Mouse (Mus musculus) layer of hippocampus, adult 9-11 months (tissue): ENCODE data around the gene Herc2.
"Not testable (repeated sequence)": the region's sequence is repeated elsewhere in the genome, so short reads cannot be mapped to it uniquely, and the experiment has no call there.

Experiments
- DNase-seq: peaks from one replicate; pipeline ENCODE4 v3.0.0; 2022

Gene Herc2

DNA sequence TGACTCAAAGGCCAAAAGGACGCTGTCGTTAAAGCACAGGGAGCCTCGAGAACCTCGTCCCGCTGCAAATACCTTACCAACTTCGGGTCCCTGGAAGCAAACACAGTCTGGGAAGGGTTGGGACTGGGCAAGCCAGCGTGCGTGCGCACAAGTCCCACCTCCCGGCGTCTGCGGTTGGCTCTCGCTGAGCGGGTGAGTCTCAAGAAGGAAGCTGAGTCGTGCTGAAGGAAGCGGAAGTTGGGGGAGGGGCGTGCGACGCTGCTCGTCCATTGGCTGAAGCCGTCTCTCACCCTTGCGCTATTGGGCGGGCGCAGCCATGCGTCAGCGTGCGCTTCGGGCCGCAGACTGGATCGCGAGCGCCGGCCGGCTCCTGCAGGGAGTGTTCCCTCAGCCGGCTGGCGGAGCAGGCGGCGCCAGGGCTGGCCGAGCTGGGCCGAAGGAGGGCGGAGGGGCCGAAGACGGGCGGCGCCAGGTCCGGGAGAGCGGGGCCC, at the start of gene Herc2:
TSS of gene Herc2 (plus strand) at position 366 of the 491 bp plus-strand sequence.
- DNase-seq = peak; percentile 99

DNA sequence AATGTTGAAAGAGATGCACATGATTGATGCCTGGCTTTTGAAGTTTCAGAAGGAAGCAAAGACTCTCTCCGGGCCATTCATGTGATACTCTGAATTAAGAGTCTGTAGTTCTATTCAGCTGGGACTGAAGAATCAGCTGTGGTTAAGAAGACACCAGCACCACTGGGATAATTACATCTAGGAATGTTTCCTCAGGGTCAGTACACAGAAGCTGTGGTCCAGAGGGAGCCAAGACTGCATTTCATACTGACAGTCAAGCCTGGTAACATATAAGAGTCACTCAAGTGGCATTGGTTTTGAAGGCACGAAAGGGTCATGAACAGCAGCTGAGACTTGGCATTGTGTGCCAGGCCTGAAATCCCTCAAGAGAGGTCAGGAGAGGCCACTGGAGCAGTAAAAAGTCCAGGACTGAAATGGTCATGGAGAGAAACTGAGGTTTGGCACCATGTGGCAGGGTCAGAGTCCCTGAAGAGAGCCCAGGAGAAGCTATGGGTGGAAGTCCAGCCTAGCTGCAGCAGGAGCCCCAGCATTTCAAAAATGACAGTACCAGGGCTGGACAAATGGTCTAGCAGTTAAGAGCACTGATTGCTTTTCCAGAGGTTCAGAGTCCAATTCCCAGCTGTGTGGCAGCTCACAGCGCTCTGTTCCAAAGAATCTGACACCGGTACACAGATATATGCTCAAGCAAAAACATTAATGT, 39.5 kb upstream of the Herc2 start:
- no peak for DNase-seq

DNA sequence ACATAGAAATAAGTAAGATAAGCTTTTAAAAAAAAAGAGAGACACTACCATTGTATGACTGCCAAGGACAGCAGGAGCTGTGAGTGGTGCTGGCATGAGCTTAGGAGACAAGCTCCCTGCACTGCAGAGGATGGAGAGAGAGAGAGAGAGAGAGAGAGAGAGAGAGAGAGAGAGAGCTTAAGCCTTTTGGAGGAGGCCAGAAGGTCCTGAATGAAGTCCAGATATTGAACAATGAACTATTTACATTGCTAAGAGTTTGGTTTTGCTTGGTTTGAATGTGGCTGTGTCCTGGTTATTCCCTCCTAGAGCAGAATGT, 39.0 kb upstream of the Herc2 start:
- no peak for DNase-seq

DNA sequence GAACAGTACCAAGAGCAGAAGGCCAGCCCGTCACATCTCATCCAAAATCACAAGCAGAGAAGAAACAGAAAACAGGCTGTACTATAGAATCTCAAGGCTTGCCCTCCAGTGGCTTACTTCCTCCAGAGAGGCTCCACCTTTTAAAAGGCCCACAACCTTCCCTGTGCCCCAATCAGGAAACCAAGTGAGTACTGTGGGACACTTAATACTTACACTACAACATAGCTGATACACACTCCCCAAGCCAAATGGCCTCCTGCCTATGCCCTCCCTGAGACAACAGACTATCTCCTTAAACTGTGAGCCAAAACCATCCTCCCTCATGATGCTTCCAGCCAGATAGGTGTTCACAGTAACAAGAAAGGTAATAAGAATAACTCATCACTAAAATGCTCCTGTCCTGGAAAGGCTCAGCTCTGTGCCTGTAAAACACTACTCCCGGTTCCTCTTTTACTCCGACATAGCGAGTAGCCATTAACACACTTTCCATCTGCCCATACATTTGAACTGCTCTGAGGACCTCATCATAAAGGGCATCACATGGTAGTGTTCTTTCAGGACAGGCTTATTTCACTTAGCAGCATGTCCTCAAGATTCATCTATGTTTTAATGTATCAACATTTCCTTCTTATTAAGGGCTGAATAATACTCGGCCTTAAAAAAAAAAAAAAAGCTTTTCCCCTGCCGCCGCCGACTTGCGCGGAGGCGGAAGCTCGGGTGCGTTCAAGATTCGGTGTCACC, 36.6 kb upstream of the Herc2 start:
- no peak for DNase-seq

DNA sequence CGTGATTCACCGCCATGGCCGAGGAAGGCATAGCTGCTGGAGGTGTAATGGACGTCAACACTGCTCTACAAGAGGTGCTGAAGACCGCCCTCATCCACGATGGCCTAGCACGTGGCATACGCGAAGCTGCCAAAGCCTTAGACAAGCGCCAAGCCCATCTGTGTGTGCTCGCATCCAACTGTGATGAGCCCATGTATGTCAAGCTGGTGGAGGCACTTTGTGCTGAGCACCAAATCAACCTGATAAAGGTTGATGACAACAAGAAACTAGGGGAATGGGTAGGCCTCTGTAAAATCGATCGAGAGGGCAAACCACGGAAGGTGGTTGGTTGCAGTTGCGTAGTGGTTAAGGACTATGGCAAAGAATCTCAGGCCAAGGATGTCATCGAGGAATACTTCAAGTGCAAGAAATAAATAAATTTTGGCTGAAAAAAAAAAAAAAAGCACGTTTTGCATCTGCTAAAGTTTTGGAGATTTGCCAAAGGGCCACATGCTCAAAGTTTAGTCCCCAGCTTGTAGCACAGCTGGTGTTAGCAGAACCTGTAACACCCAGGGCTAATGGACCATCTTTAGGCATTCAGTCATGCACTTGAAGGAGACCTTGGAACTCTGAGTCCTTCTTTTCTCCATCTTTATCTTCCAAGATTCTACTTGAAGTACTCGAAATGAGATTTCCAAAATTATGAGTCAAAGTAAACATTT, 35.8 kb upstream of the Herc2 start:
- DNase-seq = not testable (repeated sequence)

DNA sequence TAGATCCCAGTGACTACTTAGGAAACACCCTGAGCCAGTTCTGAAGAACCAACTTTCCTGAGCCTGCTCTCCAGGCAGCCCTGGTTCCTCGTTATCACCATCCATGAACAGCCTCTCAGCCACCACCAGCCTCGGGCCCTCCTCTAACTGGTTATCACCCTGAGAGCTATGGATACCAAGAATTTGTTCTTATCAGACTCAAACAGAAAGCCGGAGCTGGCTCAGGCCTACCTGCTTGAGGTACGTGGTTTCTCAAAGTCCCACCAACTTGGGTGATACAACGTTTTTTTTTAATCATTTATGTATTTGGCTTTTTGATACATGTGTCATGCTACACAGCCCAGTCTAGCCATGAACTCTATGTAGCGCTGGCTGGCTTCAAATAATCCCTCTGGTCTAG, 34.8 kb upstream of the Herc2 start:
- no peak for DNase-seq

DNA sequence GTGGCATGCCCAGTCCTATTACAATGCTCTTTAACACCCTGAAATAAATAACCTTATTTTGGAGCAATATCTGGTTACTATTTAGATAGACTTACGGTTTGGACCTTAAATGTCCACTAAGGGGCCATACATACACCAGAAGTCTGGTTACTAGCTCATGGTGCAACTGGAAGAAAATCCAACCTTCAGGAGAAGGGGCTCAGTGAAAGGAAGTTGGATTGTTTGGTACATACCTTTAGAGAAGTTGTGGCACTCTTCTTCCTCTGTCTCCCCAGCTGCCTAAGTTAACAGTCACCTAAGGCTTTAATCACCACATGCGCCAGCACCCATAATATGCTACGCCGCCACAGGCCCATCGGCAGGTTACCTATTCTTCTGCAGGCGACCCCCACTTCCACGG, 34.2 kb upstream of the Herc2 start:
- no peak for DNase-seq

DNA sequence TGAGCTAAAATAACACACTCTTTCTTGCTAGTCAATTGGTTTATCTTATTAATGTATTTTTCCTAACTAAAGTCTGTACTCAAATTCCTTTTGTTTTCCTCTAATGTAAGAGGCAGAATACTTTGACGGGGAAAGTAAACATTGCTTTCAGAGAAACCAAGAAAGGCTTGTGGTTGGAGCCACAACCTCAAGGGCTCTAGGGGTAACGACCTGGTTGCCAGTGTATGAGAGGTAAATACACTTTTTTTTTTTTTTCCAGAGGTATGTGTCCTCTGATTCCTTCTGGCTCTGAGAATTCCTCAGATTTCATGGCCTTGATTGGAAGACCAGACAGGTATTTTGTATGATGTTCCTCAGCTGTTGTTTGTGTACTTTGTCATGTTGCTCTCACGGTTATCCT, 32.2 kb upstream of the Herc2 start:
- DNase-seq = no peak

DNA sequence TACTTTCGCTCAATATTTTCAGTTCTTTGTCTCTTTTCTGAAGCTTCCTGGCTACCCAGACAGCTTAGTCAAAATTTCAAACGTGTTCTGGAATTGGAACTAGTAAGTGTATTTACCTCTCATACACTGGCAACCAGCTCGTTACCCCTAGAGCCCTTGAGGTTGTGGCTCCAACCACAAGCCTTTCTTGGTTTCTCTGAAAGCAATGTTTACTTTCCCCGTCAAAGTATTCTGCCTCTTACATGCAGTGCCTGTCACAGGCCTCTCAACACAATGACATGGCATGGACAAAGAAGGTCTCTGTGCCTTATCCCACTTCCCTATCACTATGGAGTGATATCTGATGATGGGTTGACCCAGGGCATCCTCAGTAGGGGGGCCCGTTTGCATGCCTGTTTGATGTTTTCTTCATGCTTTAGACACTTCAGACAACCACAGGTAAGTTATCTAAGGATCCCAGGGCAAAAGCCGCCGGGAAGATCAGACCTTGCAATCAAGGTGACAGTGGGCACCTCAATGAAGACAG, 31.5 kb upstream of the Herc2 start:
- no peak for DNase-seq

DNA sequence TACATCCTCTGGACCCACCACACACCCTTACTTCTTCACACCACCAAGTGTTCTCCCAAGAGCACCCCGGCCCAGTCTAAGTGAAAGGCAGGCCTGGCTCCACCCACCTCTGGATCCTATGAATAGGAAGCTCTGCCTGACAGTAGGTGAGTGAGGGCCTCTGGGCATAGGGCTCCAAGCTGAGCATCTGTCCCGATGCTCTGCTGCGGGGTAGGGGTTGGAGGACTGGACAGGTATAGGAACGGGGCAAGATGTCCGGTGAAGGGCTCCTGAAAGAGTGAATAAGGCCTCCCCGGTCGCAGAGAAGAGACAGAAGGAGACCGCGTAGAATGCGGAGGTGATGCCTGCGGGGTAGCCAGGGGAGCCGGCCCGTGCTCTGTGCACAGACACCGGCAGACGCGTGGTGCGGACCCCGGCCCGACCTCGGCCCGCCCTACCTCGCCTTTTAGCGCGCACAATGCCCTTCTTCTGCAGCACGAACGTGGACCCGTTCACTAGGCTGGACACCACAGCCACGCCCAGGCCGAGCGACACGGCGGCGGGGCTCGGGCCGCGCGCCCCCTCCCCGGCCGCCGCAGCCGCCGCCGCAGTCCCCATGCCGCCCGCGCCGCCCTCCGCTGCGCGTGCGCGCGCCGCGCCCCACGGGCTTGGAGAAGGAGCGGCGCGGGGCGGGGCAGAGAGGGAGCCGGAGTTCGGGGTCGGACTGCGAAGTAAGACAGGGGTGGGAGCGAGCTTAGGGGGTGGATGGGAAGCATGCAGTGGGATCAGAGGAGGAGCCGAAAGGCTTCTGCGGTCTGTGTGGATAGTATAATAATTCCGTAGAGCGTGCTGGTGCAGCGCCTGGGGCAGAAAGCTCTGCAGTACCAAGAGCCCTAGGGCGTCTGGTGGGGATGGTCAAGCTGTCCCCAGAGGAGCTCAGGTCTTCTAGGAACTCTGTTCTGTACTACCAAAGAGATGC, 30.7 kb upstream of the Herc2 start:
- DNase-seq = peak; percentile 54

DNA sequence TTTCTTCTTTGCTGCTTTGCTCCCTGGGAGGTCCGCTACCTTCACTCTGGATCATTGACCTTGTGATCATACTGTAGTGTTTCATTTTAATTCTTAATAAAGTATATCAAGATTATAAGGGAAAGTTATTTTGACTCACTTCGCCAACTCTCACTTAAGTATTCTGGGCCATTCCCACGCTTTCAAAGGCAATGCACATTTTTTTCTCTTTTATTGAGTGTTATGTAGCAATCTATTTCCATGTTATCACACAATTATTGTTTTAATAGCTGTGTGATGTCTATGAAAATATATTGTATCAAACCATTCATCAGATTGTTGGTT, 30.1 kb upstream of the Herc2 start, which contains the start of gene Nipa1:
TSS of gene Nipa1 (minus strand) at position 25 of the 324 bp plus-strand sequence.
- DNase-seq = no peak

DNA sequence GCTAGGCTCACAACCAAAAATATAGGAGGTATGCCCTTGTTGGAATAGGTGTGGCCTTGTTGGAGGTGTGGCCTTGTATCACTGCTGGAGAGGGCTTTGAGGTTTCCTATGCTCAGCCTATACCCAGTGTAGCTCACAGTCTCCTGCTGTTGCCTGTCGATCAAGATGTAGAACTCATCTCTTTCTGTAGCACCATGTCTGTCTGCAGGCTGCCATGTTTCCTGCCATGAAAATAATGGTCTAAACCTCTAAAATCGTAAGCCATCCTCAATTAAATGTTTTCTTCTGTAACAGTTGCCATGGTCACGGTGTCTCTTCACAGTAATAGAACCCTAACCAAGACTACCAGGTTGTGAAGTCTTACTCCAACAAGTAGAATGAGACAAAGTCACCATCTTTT, 26.4 kb upstream of the Herc2 start:
- DNase-seq = no peak

DNA sequence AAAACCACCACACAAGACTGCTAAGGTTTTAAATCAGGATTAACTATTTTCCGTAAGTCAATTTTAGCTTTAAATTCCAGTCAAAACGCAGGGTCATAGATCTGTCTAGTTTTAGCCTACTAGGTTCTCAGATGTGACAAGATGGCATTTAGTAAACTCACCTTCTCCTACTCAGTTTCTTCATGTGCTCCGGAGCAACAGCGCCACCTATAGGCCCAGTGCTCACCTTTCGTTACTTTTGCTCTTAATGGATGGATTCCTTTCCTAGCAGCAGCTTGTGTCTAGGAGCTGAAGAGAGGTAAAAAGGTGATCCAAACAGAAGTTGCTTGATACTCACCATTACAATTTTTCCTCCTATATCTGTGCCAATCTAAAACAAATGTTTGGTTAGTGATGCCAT, 7.6 kb upstream of the Herc2 start:
- peak; percentile 74 for DNase-seq

DNA sequence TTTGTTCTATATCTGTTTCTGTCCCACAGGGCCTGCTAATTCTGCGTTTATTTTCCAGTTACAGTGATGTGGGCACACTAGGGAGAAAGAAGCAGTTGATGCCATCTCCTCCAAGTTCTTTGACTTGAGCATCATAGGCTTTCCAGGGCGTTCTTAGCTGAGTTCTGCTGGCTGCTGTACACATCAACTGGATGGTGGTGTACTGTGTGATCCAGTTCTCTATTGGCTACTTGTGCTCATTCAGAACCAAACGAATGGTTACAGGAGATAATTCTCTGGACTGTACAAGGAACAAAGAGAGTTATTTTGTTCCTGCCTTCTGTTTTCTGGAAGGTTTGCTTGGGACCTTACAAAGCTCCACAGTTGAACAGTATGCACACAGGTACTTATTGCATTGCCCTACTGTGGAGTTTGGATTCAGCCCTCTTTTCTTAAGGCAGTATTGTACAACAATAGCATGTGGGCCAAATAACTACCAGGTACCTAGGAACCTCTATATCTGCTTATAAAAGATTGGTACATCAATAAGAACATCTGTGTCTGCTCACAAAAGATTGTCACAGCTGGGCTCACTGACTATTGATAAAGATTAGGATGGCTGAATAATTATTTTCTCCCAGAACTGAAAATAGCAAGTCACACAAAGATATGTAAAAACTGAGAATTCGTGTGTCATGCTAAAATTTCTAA, 6.3 kb upstream of the Herc2 start:
- no peak for DNase-seq

DNA sequence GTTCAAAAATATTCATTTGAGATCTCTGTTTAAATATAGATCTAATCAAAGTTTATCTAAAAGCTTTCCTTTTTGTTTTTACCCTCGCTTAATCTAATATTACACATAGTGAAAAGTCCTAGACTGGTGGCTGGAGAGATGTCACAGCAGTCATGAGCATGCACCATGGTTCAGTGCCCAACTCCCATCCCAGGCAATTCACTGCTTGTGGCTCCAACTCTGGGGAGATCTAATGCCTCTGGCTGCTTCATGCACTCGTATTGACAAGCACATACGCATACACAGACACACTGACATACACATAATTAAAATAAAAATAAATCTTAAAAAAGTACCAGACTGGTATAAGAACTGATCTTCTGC, 5.7 kb upstream of the Herc2 start:
- no peak for DNase-seq

DNA sequence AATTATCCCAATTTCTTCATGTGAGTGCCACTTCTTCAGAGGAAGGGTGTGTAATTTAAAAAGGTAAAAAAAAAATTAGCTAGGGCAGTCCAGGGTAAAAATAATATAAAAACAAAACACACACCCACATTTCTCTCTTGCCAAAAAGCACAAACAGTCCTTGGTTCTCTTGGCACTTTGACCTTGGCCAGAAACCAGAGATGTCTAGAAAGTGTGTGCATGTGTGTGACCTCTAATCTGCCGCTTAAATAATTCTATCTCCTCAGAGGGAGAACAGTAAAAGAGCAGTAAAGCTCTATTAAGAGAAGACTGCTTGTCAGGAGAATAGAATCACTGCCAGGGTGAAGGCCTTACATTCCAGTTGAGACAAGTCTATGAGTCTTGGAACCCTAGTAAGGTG, 2.8 kb upstream of the Herc2 start:
- no peak for DNase-seq

DNA sequence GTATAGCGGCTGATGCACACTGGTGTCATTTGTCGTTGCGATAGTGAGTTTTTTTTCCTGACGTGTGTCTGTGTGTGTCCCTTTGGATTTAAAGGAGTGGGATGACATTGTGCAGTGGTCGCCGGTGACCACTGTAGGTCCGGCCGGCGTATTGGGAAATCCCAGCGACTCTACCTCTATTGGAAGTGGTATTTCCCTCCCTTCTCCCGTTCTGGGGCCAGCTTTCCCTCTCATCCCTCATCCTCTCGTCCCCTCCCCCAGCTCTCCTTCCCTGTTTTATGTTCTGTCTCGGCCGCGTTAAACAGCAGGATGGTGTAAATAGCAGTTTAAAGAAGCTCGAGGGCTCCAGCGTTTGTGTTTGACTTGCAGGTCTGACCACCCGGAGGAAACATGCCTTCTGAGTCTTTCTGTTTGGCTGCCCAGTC, 503 bp downstream of the Herc2 start:
- DNase-seq = no peak

DNA sequence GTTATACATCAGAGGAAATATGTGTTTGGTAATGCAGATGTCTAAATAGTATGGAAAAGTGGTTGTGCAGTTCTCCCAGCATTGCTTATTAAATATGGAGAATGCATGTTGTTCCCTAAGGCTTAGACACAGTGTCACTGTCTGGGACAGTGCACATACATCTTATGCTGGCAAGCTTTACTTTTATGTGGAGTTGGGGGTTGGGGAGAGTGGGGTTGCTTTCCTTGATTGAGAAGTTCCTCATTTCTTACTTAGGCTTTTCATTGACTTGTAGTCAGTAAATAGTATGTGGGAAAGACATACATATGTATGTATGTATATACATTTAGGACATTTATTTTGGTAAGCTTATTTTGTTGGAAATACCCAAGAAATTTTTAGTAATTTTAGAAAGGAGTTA, 3.0 kb downstream of the Herc2 start:
- no peak for DNase-seq

DNA sequence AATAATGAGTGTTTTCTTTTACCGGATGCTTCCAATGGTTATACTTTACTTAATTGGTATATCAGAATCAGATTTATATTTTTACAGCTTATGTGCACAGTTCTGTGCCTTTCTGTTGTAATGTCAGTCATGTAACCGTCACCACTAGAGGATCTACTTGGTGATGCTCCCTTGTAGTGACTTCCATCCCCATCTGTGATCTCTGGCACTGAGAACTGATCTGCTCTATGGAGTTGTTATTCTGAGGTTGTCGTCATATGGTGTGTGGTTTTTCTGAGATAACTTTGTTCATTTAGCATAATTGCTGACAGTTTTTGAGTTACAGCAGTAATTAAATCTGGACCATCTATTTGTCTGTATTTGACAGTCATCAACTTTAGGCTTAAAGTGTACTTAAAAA, 5.3 kb downstream of the Herc2 start:
- DNase-seq = peak; percentile 74

DNA sequence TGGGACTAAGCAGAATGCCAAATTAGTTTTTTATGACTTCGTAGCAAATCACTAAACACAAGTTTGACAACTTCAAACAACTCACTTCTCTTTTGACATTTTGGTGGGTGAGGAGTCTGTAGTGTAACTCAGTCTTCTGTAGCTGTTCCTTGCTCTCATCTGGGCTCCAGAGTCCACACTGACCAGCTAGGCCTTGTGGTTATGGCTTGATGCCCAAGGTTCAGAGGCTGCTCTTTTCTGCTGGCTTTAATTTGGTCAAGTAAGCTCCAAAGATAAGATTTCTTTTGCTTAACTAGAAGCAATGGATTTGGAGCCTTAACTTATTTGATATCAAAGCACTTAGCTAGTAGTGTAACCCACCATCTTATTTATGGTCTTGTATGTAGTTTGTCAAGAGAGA, 14.9 kb downstream of the Herc2 start:
- DNase-seq = no peak

DNA sequence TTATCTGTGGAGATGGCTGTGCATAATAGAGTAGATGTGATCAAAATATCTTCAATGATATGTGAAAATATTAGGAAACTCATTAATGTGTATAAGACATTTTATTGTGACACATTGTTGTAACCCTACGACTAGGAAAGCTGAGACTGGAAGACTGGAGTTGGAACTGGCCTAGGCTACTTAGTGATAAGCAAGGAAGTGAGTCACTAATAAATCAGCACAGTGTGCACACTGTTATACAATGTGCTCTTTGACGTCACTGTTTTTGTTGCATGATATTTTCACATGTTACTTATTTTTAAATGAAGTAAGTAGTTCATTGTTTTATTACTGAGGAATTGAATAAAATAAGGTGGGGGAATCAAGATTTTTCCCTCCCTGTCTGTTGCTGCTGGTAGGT, 16.1 kb downstream of the Herc2 start:
- no peak for DNase-seq

DNA sequence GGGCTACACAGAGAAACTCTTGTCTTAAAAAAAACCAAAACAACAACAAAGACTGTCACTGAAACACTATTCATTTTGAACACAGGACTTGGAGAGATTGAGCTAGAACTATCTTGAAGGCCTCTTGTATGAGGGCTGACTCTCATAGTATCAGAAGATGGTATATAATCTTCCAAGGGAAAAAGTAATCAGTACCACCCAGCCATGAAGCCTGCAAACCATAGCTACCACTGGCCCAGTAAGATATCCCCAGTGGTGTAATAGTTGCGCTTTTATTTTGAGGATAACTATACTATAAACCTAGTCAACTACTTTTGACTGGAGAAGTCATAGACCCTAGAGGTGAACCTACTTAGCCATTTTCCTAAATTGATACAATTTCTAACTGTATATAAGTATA, 16.6 kb downstream of the Herc2 start:
- DNase-seq = no peak
